Mouse (Mus musculus) stomach, postnatal 0 days (tissue): Measurements from ENCODE around the gene Gse1.

ENCODE experiments used
- CTCF ChIP-seq: IDR thresholded peaks from 2 replicates; pipeline ENCODE4 v1.5.1; 2016; ENCODE audit warnings: antibody characterized with exemption, low read depth, mild to moderate bottlenecking, moderate library complexity
- EP300 ChIP-seq: optimal IDR thresholded peaks from 2 replicates; pipeline ENCODE3; 2016; ENCODE audit warnings: antibody characterized with exemption

DNA sequence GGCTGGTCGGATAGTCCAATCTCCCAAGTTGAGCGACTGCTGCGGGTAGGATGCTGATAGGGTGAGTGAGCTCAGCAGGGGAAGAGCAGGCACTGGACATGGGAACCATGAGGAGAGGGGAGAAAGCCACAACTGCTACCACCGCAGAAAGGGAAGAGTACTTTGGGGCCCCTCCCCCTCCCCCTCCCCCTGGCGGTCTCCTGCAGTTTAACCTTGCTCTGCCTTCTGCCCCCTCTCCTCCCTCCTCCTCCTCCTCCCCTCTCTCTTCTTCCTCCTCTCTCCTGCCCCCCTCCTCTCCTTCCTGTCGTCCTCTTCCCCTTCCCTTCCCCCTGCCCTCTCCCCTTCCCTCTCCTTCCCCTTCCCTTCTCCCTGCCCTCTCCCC, 281.8 kb downstream of the Gse1 start:
- no peak for TF ChIP-seq CTCF
- TF ChIP-seq EP300, result no peak
